Mouse (Mus musculus) midbrain, embryonic 11.5 days (tissue): ENCODE results near the gene Lrch3. TPM values are rescaled to one million over a fixed set of nuclear protein-coding genes. Genes with fewer than 3 reads are reported as not detected.

Source experiments
- ATAC-seq: fragments of 200-750 bp; cut with Nextera tagmentation; 2 replicates; pipeline ENCODE4 v1.8.0; 2017; ENCODE audit warnings: moderate TSS enrichment, moderate library complexity; ENCODE audit not compliant: low FRiP score
- DNase-seq: peaks from one replicate; pipeline ENCODE4 v3.0.0; 2015; ENCODE audit warnings: low spot score; ENCODE audit errors: missing footprints
- H3K27ac ChIP-seq: fragments of 300-500 bp; sonication (generic); 2 replicates; pipeline ENCODE4 v1.5.1; 2014; ENCODE audit warnings: low read depth, low read length
- H3K27me3 ChIP-seq: fragments of 300-500 bp; sonication (generic); 2 replicates; pipeline ENCODE4 v1.6.1; 2014; ENCODE audit warnings: mild to moderate bottlenecking, low read length, moderate library complexity, mixed read lengths; ENCODE audit not compliant: control insufficient read depth, insufficient read depth
- H3K36me3 ChIP-seq: fragments of 300-500 bp; sonication (generic); 2 replicates; pipeline ENCODE4 v1.6.1; 2014; ENCODE audit warnings: mild to moderate bottlenecking, low read length, moderate library complexity, mixed read lengths; ENCODE audit not compliant: control insufficient read depth, insufficient read depth
- H3K4me1 ChIP-seq: fragments of 300-500 bp; sonication (generic); 2 replicates; pipeline ENCODE4 v1.6.1; 2014; ENCODE audit warnings: low read length; ENCODE audit not compliant: control insufficient read depth, insufficient read depth
- H3K4me2 ChIP-seq: fragments of 300-500 bp; sonication (generic); 2 replicates; pipeline ENCODE4 v1.6.1; 2014; ENCODE audit warnings: mild to moderate bottlenecking, moderate library complexity
- H3K4me3 ChIP-seq: fragments of 300-500 bp; sonication (generic); 2 replicates; pipeline ENCODE4 v1.5.1; 2014; ENCODE audit warnings: low read depth, low read length
- H3K9ac ChIP-seq: fragments of 300-500 bp; sonication (generic); 2 replicates; pipeline ENCODE4 v1.6.1; 2014; ENCODE audit warnings: low read length
- H3K9me3 ChIP-seq: fragments of 300-500 bp; sonication (generic); 2 replicates; pipeline ENCODE4 v1.6.1; 2016; ENCODE audit warnings: low read length; ENCODE audit not compliant: control insufficient read depth
- WGBS: fragments of 180-500 bp; shearing (Covaris S2); extraction: QIAGEN DNeasy Blood & Tissue Kit; methylation state at CpG from one replicate; pipeline ENCODE4 v1.1.7; 2014; 5-methylcytosine and 5-hydroxymethylcytosine counted together
- polyA plus RNA-seq: library from polyadenylated mRNA; unstranded; fragments of >200 nt; fragmentation: Nextera tagmentation; extraction: Ambion mirVana; gene quantifications from 2 replicates; pipeline ENCODE4 v1.2.1, GENCODE M21; 2014

Gene Lrch3
- polyA plus RNA-seq, 1 experiment from 2014 or later = 33.7 TPM

- H3K9ac ChIP-seq = no peak overlapping the region
- WGBS = 91% methylated on average over 1 of the region's 1 CpGs
- no peak overlapping the region for H3K4me3 ChIP-seq
- H3K4me1 ChIP-seq = peaks cover 26% of the 10 kb centered on the region
- no peaks in the 10 kb centered on the region for H3K27me3 ChIP-seq
- H3K4me2 ChIP-seq = no peak overlapping the region
- no peak for DNase-seq
- no peak overlapping the region for H3K27ac ChIP-seq
- no peak for ATAC-seq
- no peaks in the 10 kb centered on the region for H3K9me3 ChIP-seq
- H3K36me3 ChIP-seq = peaks cover 12% of the 10 kb centered on the region; the same call in 1 of the 2 replicates
Measured at GRCm38 (mm10) chr16:33059471-33059870, 145.6 kb downstream of the Lrch3 start.

GRCm38 (mm10) chr16:33060926-33061325 is 147.0 kb downstream of the Lrch3 start:
- Histone ChIP-seq H3K4me1 (peaks cover 24% of the 10 kb centered on the region), H3K9ac (no peak overlapping the region), H3K27me3 (no peaks in the 10 kb centered on the region), H3K4me3 (no peak overlapping the region), H3K4me2 (no peak overlapping the region), H3K9me3 (no peaks in the 10 kb centered on the region), H3K27ac (no peak overlapping the region), H3K36me3 (peaks cover 12% of the 10 kb centered on the region; the same call in 1 of the 2 replicates)
- no peak for ATAC-seq
- DNase-seq = peak; percentile 85
- 75% methylated on average over 2 of the region's 2 CpGs for WGBS

- H3K4me1 ChIP-seq = peaks cover 24% of the 10 kb centered on the region
Measured at GRCm38 (mm10) chr16:33061400-33061799, 147.5 kb downstream of the Lrch3 start.

GRCm38 (mm10) chr16:33062024-33062681 is 148.3 kb downstream of the Lrch3 start, which contains the start of gene Lmln:
Gene Lmln (plus strand): TSS chr16:33062521.
- Histone ChIP-seq H3K9me3 (no peaks in the 10 kb centered on the region), H3K9ac (peak within 1 kb of the TSS; percentile 86), H3K27me3 (no peaks in the 10 kb centered on the region), H3K4me1 (peaks cover 24% of the 10 kb centered on the region), H3K27ac (peak within 1 kb of the TSS; percentile 76), H3K4me2 (peak within 1 kb of the TSS; percentile 82), H3K4me3 (peak within 1 kb of the TSS; percentile 85), H3K36me3 (peaks cover 12% of the 10 kb centered on the region; the same call in 1 of the 2 replicates)
- WGBS = 1% methylated on average over 64 of the region's 64 CpGs
- DNase-seq (peak; percentile 98), ATAC-seq (peak; percentile 99)

More at GRCm38 (mm10) chr16:33061400-33061799, 147.5 kb downstream of the Lrch3 start:
- DNase-seq (no peak), ATAC-seq (no peak)
- Histone ChIP-seq H3K9ac (no peak overlapping the region), H3K4me2 (peak overlapping the region; percentile 82; the same call in 1 of the 2 replicates), H3K27me3 (no peaks in the 10 kb centered on the region), H3K27ac (peak overlapping the region; percentile 76; the same call in 1 of the 2 replicates), H3K36me3 (peaks cover 12% of the 10 kb centered on the region; the same call in 1 of the 2 replicates), H3K4me3 (no peak overlapping the region), H3K9me3 (no peaks in the 10 kb centered on the region)
- WGBS = 54% methylated on average over 11 of the region's 11 CpGs

DNA sequence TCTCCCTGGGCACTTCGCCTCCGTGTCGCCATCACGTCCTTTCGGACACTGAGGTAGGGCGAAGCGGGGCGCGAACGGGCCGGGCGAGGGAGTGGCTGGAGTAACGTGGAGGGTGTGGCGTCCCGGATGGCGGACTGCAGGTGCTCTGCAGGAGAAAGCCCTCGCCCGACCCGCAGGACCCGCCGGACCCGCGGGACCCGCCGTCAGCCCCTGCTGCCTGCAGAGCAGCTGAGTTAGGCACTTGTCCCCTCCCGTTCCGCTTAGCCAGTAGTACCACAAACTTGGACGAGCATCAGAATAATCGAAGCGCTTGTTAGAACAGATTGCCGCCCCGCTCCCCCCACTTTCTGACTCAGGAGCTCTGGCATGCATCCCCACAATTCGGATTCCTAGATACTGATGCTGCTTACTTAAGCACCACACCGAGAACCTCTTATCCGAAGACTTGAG is 148.8 kb downstream of the Lrch3 start:
- H3K4me3 ChIP-seq = peak overlapping the region; percentile 85
- H3K4me1 ChIP-seq = peaks cover 21% of the 10 kb centered on the region
- under 1% methylated on average over 34 of the region's 35 CpGs for WGBS
- DNase-seq = peak; percentile 96
- no peak for ATAC-seq
- H3K27me3 ChIP-seq = no peaks in the 10 kb centered on the region
- no peaks in the 10 kb centered on the region for H3K9me3 ChIP-seq
- peaks cover 12% of the 10 kb centered on the region; the same call in 1 of the 2 replicates for H3K36me3 ChIP-seq
- H3K9ac ChIP-seq = peak overlapping the region; percentile 86
- H3K4me2 ChIP-seq = peak overlapping the region; percentile 82
- peak overlapping the region; percentile 76 for H3K27ac ChIP-seq

- peak overlapping the region; percentile 82 for H3K4me2 ChIP-seq
- H3K4me1 ChIP-seq = peaks cover 16% of the 10 kb centered on the region
- no peaks in the 10 kb centered on the region for H3K27me3 ChIP-seq
- peak overlapping the region; percentile 85 for H3K4me3 ChIP-seq
- DNase-seq (peak; percentile 88), ATAC-seq (no peak)
- H3K27ac ChIP-seq = no peak overlapping the region
- peak overlapping the region; percentile 86 for H3K9ac ChIP-seq
- H3K36me3 ChIP-seq = peaks cover 12% of the 10 kb centered on the region; the same call in 1 of the 2 replicates
- 34% methylated on average over 7 of the region's 7 CpGs for WGBS
- no peaks in the 10 kb centered on the region for H3K9me3 ChIP-seq
Measured at GRCm38 (mm10) chr16:33063267-33063666, 149.4 kb downstream of the Lrch3 start.

GRCm38 (mm10) chr16:33064636-33065035 is 150.7 kb downstream of the Lrch3 start:
- ATAC-seq (no peak), DNase-seq (no peak)
- H3K36me3 ChIP-seq = peaks cover 3% of the 10 kb centered on the region; the same call in 1 of the 2 replicates
- H3K9me3 ChIP-seq = no peaks in the 10 kb centered on the region
- no peak overlapping the region for H3K9ac ChIP-seq
- no peak overlapping the region for H3K4me3 ChIP-seq
- 68% methylated on average over 9 of the region's 9 CpGs for WGBS
- no peak overlapping the region for H3K4me2 ChIP-seq
- no peaks in the 10 kb centered on the region for H3K27me3 ChIP-seq
- no peak overlapping the region for H3K27ac ChIP-seq
- H3K4me1 ChIP-seq = peaks cover 16% of the 10 kb centered on the region

Other genes with a start within 250 kb of the Lrch3 start
- gene Muc4, start 178.2 kb upstream of the Lrch3 start, polyA plus RNA-seq = 0.19 and 0.29 TPM in 2 replicates
- gene Muc20, start 116.7 kb upstream of the Lrch3 start, polyA plus RNA-seq = not detected in 2 replicates
- not detected in 2 replicates for gene Smbd1, start 103.6 kb upstream of the Lrch3 start, polyA plus RNA-seq
- gene Fyttd1, start 36.6 kb upstream of the Lrch3 start, polyA plus RNA-seq = 130 and 137 TPM in 2 replicates
- gene Rubcn, start 36.3 kb upstream of the Lrch3 start, polyA plus RNA-seq = 13.2 and 14.3 TPM in 2 replicates
- gene Iqcg, start 142.1 kb downstream of the Lrch3 start, polyA plus RNA-seq = 5.7 and 6.5 TPM in 2 replicates
- 809 and 861 TPM in 2 replicates for gene Rpl35a, start 142.4 kb downstream of the Lrch3 start, polyA plus RNA-seq
- gene Lmln, start 148.4 kb downstream of the Lrch3 start, polyA plus RNA-seq = 2.7 and 3.3 TPM in 2 replicates